Mouse (Mus musculus) thymus, adult 18-20 months (tissue): ENCODE data around the gene H2-Q2.
"Not testable (repeated sequence)": the region's sequence is repeated elsewhere in the genome, so short reads cannot be mapped to it uniquely, and the experiment has no call there.

Experiments
- DNase-seq, 2 experiments: peaks; one replicate each; pipeline ENCODE4 v3.0.0; 2022; ENCODE audit warnings: mixed read lengths in 2 of 2

Gene H2-Q2

DNA sequence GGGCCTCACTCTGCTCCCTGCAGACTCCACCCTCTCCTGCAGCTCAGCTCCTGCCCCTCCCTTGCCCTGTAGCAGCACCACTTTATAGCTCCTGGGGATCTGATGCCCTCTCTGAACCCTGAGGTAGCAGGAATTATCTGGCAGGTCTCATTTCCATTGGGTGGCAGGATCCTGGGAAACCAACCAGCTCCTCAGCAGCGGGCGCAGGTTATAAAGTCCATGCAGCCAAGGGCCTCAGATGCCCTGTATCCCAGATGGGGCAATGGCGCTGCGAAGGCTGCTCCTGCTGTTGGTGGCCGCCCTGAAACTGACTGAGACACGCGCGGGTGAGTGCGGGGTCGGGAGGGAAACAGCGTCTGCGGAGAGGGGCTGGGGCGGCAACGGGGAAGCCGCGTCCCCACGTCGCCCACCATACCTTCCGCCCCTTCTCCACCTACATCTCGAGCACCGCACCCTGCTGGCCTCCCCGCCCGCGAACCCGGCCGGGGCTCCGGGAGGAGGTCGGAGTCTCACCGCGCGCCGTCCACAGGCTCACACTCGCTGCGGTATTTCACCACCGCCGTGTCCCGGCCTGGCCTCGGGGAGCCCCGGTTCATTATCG, at the start of gene H2-Q2:
Gene H2-Q2 (plus strand): TSS at position 172 of the 601 bp plus-strand sequence.
- DNase-seq, result peak; percentile 56 to 75

DNA sequence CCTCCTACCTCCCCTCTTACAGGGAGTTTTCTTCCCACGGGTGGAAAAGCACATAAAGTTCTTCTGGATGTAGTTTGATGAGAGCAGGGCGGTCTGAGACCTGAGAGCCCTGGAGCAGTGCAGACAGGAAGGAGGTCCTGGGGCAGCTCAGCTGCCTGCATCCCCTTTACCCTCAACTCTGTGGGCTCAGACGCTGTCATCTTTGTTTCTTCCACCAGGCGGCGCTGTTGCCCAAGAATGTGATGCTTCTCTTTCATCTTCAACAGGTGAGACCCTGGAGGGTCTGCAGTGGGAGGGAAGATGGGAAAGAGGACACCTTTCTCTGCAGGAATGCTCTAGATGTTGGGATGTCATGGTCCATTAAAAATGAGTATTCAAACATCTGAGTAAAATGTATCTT, 46.2 kb upstream of the H2-Q2 start:
- peak; percentile 62 to 77 for DNase-seq

DNA sequence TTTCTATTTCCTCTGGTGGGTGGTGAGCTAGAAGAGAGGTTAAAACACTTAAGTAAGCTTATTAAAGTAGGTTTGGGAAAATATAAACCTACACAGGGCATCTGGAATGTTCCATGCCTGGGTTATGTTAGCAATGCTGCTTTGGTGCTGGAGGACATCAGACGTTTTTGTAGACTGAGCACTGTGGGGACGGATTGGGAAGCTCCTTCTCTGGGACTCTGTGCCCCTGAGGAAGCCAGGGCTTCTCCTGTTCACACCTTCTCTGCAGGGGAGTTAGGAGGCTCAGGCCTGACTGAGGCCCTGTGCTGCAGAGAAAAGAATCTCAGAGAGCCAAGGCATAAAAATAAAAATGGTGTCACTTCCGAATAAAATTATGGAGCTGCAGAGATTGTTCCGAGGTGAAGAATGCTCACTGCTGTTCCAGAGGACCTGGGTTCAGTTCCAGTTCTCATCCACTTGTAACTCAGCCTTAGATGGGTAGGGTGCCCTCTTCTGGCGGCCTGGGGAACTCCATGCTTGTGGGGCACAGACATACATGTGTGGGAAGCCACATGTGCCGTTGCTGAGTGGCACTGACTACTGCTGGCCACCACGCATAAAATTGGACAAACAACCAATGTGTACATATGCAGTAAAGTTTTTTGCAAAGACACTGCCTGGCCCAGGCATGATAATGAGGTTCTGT, 41.6 kb upstream of the H2-Q2 start:
- DNase-seq, result not testable (repeated sequence)

DNA sequence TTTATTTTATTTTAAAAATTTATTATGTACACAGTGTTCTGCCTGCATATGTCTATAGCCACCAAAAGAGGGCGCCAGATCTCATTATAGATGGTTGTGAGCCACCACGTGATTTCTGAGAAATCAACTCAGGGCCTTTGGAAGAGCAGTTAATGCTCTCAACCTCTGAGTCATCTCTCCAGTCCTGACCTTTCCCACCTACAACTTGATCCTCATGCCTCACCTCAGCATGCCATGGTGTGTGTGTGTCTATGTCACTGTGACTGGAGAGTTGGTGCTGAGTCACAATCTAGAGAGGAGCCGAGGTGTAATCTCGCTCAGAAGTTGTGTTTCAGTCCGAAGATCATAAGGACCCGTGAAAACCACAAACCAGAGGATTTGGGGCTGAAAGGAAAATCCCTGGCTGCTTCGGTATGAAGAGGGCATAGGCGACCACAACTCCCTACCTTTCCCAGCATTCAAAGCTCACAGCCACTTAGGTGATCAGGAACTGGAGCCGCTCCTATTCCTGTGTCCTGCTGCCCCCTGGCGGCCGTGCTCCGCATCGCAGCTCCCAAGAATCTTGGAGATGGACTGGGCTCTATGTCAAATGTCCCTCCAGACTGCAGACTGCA, 40.3 kb upstream of the H2-Q2 start:
- peak; percentile 69 to 76 for DNase-seq

DNA sequence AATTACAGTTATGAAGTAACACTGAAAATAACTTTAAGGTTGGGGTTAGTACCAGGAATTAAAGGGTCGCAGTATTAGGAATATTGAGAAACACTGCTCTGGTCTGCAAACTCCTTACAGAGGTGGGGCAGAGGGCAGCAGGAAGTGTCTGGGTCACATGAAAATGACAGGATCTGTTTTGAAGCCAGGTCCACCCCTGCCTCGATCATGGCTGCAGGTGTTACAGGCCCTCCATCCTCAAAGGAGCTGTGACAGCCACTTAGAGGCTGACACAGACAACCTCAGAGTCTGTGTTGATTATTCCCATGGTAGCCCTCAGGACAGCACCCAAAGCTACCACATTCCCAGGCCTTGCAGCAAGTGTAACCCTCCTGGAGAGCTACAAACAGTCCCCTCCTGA, 38.8 kb upstream of the H2-Q2 start:
- no peak for DNase-seq

DNA sequence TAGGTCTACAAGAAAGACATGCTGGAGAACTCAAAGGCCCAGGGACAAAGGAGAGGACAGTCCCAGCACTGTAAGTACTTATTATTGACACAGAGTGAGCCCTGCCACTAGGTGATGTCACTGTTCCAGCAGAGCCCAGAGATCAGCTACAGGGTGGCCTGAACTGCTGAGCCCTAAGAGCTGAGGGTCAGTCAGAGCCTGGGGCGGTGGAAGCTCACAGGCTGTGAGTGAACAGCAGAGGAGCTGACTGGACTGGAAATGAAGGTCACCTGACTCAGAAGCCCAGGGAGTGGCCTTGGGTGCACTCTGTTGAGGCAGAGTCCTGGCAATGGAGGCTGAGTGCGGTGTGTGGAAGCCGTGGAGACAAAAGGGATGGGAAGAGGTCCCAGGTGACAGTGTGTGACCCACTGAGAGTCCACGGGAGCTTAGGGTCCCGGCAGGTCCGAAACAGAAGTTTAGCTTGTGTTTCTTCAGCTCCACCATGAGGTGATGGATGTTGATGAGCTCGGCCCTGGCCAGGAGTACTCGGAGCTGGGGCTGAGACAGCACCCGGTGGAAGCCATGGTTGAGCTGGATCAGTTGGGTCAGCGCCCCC, 38.2 kb upstream of the H2-Q2 start:
- DNase-seq, result no peak

DNA sequence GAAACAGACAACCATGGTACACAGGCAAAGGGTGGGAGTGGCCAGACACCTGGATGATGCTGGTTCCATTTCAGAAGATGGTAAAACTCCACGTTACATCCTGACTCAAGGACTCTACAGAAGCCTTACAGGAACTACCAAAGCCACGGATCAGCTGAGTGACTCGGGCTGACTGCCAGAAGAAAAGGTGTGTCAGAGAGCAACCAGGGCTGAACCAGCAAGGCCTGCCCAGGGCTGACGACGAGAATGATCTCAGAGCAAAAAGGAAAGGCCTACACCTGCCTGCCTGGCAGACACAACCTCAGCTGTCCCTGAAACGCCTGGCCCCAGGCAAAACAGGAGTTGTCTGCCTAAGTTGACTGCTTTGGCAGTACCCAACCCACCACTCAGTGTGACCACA, 37.6 kb upstream of the H2-Q2 start:
- DNase-seq, result no peak

DNA sequence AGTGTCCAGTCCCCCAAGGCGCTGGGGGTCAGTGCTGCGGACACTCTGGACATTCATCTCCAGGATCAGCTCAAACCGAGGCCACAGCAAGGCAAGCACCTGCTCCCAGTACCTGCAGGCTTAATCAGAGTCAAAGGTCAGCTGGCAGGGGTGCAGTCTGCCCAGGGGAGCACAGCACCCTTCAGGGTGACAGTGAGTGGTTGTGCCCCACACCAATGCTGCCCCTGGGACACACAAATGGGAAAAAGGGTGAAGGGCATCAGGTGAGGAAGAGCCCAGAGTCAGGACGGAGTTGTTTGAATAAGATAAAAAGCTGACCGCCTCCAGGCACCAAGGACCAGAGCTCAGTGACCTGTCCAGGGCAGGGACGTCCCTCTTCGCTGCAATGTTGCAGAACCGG, 37.1 kb upstream of the H2-Q2 start:
- not testable (repeated sequence) for DNase-seq

DNA sequence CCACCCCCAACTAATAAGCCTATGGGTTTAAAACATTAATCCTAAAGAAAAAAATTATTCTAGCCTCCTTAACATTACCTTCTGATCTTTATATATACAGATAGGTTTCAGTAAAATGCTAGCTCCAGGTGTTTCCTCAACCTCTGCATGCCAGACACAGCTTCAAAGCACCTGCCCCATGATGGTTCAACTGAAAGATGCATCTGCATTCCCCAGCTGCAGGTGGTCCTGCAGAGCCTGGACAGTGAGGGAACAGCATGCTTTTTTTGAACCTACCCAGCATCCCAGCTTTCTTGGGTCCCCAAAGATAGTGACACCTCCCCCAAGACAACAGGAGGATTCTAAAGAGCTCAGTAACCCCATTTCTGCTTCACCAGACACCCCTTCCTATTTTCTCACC, 23.4 kb upstream of the H2-Q2 start:
- peak; percentile 53 to 76 for DNase-seq

DNA sequence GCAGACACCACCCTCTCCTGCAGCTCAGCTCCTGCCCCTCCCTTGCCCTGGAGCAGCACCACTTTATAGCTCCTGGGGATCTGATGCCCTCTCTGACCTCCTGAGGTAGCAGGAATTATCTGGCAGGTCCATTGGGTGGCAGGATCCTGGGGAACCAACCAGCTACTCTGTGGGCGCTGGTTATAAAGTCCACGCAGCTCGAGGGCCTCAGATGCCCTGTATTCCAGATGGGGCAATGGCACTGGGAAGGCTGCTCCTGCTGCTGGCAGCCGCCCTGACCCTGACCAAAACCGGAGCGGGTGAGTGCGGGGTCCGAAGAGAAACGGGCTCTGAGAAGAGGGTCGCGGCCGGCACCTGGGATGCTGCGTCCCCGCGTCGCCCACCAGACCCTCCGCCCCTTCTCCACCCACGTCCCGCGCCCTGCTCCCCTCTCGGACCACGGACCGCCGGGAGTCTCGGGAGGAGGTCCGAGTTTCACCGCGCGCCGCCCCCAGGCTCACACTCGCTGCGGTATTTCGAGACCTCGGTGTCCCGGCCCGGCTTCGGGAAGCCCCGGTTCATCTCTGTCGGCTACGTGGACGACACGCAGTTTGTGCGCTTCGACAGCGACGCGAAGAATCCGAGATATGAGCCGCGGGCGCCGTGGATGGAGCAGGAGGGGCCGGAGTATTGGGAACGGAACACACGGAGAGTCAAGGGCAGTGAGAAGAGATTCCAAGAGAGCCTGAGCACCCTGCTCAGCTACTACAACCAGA, 21.5 kb upstream of the H2-Q2 start, which contains the start of gene H2-Q1:
Gene H2-Q1 (plus strand): TSS at position 79 of the 755 bp plus-strand sequence.
- no peak for DNase-seq

DNA sequence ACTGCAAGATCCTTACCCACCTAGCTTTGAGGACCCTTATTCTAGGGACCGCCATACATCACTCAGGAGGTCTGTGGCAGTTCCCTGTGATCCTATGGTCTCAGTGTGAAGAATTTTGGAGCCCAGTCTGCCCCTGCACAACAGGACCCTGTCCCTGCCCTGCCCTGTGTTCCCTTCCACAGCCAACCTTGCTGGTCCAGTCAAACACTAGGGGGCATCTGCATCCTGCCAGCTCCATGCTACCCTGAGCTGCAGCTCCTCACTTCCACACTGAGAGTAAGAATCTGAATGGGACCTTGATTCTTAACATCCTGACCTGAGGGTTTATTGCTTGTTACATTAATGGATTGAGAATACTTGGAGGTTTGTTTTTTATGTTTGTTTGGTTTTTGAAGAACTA, 16.9 kb upstream of the H2-Q2 start:
- not testable (repeated sequence) for DNase-seq

DNA sequence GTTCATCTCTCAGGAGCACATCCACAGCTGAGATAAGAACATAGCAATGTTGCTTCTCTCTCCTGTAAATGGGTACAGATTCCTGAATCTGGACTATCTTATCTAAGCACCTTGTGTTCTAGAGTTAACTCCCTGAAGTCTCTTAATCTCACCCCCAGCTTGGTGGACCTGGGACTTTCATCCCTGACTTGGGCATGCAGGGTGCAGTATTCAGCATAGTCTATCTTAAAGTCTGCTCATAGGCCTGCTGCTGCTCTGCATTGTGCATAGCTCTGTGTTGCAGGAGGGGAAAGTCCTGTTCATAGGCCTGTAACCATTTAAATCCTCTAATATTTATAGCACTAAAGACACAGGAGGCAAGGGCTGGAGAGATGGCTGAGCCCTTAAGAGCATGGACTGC, 16.0 kb upstream of the H2-Q2 start:
- not testable (repeated sequence) for DNase-seq

DNA sequence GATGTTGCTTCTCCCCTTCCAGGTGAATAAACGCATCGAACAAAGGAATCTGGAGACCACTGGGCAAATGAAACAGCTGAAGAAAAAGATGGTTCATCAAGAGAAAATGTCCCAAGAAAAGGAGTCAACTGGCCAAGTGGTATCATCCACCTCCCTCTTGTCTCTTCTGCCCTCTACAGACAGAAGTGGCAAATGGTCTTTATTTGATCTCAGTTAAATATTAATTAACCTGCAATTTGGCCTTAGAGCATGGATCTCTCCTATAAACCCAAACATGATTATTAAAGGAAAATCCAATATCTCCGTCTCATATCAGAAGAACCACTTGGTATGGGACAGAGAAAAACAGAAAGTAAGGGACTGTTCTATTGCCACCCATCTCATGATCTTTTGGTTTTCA, 12.3 kb upstream of the H2-Q2 start:
- DNase-seq, result not testable (repeated sequence)

DNA sequence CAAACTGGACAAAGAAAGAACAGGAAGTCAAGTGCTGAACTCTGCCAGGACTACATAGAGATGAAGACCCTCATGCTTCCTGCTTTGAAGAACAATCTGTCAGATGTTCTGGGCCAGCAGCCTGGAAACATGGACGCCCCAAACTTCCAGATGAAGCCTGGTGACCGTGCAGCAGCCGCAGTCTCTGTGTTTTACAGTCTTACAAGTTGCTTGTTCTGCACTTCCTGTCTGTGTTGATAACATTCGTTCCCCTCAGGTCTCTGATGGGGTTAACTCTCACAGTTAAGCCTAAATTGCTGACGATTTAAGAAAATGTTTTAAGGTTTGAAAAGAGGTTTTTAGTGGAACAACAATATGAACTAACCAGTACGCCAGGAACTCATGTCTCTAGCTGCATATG, 10.5 kb upstream of the H2-Q2 start:
- not testable (repeated sequence) for DNase-seq

DNA sequence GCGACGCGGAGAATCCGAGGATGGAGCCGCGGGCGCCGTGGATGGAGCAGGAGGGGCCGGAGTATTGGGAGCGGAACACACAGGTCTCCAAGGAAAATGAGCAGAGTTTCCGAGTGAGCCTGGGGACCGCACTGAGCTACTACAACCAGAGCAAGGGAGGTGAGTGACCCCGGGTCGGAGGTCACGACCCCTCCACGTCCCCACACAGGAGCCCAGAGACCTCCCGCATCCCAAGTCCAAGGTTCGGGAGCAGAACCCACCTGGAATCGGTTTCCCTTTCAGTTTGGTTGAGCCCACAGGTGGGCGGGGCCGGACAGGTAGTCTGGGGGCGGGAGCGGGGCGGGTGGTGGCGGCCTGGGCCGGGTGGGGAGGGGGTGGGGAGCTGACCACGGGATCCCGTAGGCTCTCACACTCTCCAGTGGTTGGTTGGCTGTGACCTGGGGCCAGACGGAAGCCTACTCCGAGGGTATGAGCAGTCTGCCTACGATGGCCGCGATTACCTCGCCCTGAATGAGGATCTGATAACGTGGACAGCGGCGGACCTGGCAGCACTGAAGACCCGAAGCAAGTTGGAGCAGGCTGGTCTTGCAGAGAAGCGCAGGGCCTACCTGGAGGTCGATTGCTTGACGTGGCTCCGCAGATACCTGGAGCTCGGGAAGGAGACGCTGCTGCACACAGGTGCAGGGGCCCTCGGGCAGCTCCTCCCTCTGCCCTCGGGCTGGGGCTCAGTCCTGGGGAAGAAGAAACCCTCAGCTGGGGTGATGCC, 852 bp downstream of the H2-Q2 start:
- DNase-seq, result peak in 1 of 2 experiments; percentile 43

DNA sequence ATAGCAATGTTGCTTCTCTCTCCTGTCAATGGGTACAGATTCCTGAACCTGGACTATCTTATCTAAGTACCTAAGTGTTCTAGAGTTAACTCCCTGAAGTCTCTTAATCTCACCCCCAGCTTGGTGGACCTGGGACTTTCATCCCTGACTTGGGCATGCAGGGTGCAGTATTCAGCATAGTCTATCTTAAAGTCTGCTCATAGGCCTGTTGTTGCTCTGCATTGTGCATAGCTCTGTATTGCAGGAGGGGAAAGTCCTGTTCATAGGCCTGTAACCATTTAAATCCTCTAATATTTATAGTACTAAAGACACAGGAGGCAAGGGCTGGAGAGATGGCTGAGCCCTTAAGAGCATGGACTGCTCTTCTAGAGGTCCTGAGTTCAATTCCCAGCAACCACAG, 5.6 kb downstream of the H2-Q2 start:
- not testable (repeated sequence) for DNase-seq

DNA sequence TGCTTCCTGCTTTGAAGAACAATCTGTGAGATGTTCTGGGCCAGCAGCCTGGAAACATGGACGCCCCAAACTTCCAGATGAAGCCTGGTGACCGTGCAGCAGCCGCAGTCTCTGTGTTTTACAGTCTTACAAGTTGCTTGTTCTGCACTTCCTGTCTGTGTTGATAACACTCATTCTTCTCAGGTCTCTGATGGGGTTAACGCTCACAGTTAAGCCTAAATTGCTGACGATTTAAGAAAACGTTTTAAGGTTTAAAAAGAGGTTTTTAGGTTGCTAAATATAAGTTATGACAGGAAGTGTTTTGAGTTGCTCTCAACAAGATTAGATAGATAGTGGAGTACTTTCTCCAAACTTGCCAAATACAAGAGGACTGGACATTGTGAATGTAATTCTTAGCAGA, 11.2 kb downstream of the H2-Q2 start:
- not testable (repeated sequence) for DNase-seq

DNA sequence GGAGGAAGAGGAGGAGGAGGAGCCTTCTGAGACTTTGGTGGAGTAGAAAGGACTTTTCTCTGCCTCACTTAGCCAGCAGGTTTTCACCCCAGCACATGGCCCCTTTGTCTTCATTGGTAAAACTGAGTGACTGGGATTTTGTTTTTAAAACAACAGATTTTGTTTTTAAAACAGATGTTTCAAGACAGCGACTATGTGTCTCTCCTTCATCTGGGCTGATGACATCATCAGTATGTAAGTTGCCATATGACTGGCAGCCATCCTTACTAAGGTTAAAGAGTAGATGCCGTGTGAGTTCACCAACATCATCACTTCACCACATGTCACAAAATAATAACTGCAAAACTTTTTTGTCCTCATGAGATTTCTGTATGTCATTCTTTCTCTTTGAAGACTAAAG, 12.0 kb downstream of the H2-Q2 start:
- DNase-seq, result no peak

DNA sequence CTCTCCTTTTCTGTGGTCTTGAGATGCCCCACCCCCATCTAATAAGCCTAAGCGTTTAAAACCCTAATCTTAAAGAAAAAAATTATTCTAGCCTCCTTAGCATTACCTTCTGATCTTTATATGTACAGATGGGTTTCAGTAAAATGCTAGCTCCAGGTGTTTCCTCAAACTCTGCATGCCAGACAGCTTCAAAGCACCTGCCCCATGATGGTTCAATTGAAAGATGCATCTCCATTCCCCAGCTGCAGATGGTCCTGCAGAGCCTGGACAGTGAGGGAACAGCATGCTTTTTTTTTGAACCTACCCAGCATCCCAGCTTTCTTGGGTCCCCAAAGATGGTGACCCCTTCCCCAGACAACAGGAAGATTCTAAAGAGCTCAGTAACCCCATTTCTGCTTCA, 15.0 kb downstream of the H2-Q2 start:
- peak in 1 of 2 experiments; percentile 65 for DNase-seq

DNA sequence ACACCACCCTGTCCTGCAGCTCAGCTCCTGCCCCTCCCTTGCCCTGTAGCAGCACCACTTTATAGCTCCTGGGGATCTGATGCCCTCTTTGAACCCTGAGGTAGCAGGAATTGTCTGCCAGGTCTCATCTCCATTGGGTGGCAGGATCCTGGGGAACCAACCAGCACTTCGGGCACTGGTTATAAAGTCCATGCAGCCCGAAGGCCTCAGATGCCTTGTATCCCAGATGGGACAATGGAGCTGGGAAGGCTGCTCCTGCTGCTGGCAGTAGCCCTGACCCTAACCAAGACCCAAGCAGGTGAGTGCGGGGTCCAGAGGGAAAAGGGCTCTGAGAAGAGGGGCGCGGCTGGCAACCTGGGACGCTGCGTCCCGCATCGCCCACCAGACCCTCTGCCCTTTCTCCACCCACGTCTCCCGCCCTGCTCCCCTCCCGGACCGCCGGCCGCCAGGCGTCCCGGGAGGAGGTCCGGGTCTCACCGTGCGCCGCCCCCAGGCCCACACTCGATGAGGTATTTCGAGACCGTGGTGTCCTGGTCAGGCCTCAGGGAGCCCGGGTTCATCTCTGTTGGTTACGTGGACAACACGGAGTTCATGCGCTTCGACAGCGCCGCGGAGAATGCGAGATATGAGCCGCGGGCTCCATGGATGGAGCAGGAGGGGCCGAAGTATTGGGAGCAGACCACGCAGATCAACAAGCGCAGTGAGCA, 16.9 kb downstream of the H2-Q2 start:
- no peak for DNase-seq

DNA sequence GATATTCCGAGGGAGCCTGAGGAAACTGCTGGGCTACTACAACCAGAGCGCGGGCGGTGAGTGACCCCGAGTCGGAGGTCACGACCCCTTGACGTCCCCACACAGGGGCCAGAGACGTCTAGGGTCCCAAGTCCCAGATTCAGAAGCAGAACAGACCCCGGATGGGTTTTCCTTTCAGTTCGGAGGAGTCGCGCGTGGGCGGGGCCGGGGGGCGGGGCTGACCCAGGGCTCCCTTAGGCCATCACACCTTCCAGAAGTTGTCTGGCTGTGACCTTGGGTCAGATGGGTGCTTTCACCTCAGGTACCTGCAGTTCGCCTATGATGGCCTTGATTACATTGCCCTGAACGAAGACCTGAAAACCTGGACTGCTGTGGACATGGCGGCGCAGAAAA, 17.4 kb downstream of the H2-Q2 start:
- no peak for DNase-seq

DNA sequence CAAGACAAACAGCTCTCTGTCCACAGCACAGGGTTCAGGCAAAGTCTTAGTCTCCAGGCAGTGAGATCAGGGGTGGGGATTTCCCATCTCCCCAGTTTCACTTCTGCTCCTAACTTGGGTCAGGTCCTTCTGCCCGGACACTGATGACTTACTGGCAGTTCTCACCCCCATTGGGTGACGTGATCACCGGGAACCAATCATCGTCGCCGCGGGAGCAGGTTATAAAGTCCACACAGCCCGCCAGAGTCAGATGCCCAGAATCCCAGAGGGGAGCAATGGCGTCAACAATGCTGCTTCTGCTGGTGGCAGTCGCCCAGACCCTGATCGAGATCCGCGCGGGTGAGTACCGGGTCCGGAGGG, 37.3 kb downstream of the H2-Q2 start, which contains the start of gene H2-Q4:
Gene H2-Q4 (plus strand): TSS at position 249 of the 360 bp plus-strand sequence.
- DNase-seq, result peak; percentile 89 to 93
